Comparison of ENCODE assay signal across 10 mouse cellular contexts in the genomic region with DNA sequence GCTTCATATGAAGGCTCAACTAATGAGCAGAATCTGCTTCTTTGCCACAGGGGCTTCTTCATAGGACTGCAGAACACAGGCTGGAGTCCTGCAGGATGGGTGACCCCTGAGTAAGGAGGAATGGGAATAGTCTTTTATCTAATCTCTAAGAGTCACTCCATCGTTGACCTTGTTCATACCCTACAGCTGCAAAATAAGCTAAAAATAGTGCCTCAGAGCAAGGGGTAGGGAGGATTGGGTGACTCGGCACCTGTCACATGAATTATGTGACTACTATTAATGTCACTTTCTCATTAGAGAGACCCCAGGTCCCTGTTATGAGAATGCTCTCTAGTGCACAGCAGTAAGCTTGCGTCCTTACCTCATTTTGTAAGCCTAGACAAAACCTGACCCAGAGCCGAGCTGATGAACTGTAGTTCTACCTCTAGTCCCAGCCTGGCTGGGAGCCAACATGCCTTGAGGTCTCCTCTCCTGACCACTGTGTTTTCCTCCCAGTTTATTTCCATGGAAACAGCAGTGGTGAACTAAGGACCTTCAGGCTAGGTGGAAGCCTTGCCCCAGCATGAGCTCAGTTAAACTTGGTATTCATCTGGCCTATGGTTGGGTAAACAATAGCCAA. TPM values are rescaled to one million over a fixed set of nuclear protein-coding genes. Genes with fewer than 3 reads are reported as not detected.
DNase-seq lines count a peak whose midpoint lies in the region; ATAC-seq and TF ChIP-seq lines count a peak whose summit lies in the region.
"Had no signal": no experiment of that assay in that cellular context is flagged by ENCODE, and none has a peak within 500 bp of the region (broad histone marks: within the 10 kb centered on the region; RNA-seq: fewer than 3 reads in every experiment).

No protein-coding gene starts in this region.

- peak; percentile 63 for DNase-seq in gastrocnemius, adult 2 months
- DNase-seq in gastrocnemius, adult 18-20 months (ENCODE audit: low spot score) = no peak
- peak; percentile 52 for DNase-seq in ovary, postnatal 36 days (ENCODE audit: low spot score)
- DNase-seq in ovary, postnatal 14 days (ENCODE audit: low spot score) = no peak
- peak; percentile 51 for DNase-seq in skeletal muscle tissue, adult 2 months (ENCODE audit: low read depth, low spot score)
- no peak for DNase-seq in urinary bladder, postnatal 25 days (ENCODE audit: low spot score)
- DNase-seq in frontal cortex, postnatal 25 days (ENCODE audit: low spot score in 2 of 2) = no peak

- no peaks in the 10 kb centered on the region for H3K27me3 ChIP-seq in kidney, embryonic 14.5 days (ENCODE audit: control insufficient read depth, insufficient read depth, low read length)
- H3K27me3 ChIP-seq: embryonic facial prominence, embryonic 13.5 days; intestine, embryonic 15.5 days had no signal

- no peak overlapping the region for H3K9ac ChIP-seq in kidney, embryonic 14.5 days (ENCODE audit: low read depth, low read length)
- H3K9ac ChIP-seq: embryonic facial prominence, embryonic 13.5 days; intestine, embryonic 15.5 days had no signal

- peaks cover 12% of the 10 kb centered on the region; the same call in 1 of the 2 replicates for H3K4me1 ChIP-seq in kidney, embryonic 14.5 days (ENCODE audit: control insufficient read depth, insufficient read depth, low read length)

- H3K27ac ChIP-seq in gastrocnemius, adult 2 months = peak overlapping the region; percentile 88
- no peak overlapping the region for H3K27ac ChIP-seq in kidney, embryonic 14.5 days (ENCODE audit: low read depth, low read length)
- H3K27ac ChIP-seq: embryonic facial prominence, embryonic 13.5 days; intestine, embryonic 15.5 days had no signal

- no peak overlapping the region; the same call in 1 of the 2 replicates for H3K4me3 ChIP-seq in gastrocnemius, adult 2 months
- no peak overlapping the region for H3K4me3 ChIP-seq in kidney, embryonic 14.5 days (ENCODE audit: low read length)
- H3K4me3 ChIP-seq: embryonic facial prominence, embryonic 13.5 days; intestine, embryonic 15.5 days had no signal

- WGBS in kidney, embryonic 14.5 days = 26% methylated on average over 4 of the region's 4 CpGs

- TF ChIP-seq CTCF in gastrocnemius, adult 2 months (IDR thresholded peaks at IDR 0.05) = no peak

- H3K9me3 ChIP-seq in kidney, embryonic 14.5 days (ENCODE audit: control insufficient read depth, low read length) = no peaks in the 10 kb centered on the region
- H3K9me3 ChIP-seq: embryonic facial prominence, embryonic 13.5 days; intestine, embryonic 15.5 days had no signal

- ATAC-seq in kidney, embryonic 14.5 days (ENCODE audit: low FRiP score, low TSS enrichment) = 0 out of 2 replicates have a peak, but pooled peaks have one; percentile 35
- ATAC-seq: intestine, embryonic 15.5 days had no signal

- intact Hi-C loops in gastrocnemius, adult 2 months (cut with DNase I) = loop anchor here (2.0 to 5.0 kb wide), 2 partner anchors 36 to 65 kb away; a partner anchor contains a TSS

- H3K36me3 ChIP-seq in kidney, embryonic 14.5 days (ENCODE audit: control insufficient read depth, insufficient read depth, low read length) = no peaks in the 10 kb centered on the region
- H3K36me3 ChIP-seq: embryonic facial prominence, embryonic 13.5 days; intestine, embryonic 15.5 days had no signal

- no peak overlapping the region for H3K4me2 ChIP-seq in kidney, embryonic 14.5 days (replicated peaks; ENCODE audit: low read depth, low read length)
- H3K4me2 ChIP-seq: embryonic facial prominence, embryonic 13.5 days; intestine, embryonic 15.5 days had no signal

RNA-seq across cellular contexts. Expression of a gene that starts 37.8 kb away (rescaled TPM):
- 10 to 100 TPM; 20.6 to 47.1 TPM for total RNA-seq in gastrocnemius, adult 2 months (2021)
- 10 to 100 TPM; 29.6 to 48.6 TPM for total RNA-seq in gastrocnemius, adult 18-20 months (2021)
- 21.1 and 27.0 TPM in 2 replicates for polyA plus RNA-seq in kidney, embryonic 14.5 days (2014; fragmentation: Nextera tagmentation; extraction: Ambion mirVana)

Comparison
In these comparisons a context has a peak if more than half of its experiments do, and no peak if none do; other contexts are left out.
1. DNase-seq: peak in gastrocnemius, adult 2 months (single experiment), ovary, postnatal 36 days (single experiment) and skeletal muscle tissue, adult 2 months (single experiment); none in gastrocnemius, adult 18-20 months (single experiment), ovary, postnatal 14 days (single experiment), urinary bladder, postnatal 25 days (single experiment) and frontal cortex, postnatal 25 days (0 of 2).